Mouse (Mus musculus): ENCODE measurements around the gene Ttc25. TPM values are rescaled to one million over a fixed set of nuclear protein-coding genes. Genes with fewer than 3 reads are reported as not detected.

The Ttc25 gene
- polyA plus RNA-seq, 1 experiment from 2014 or later = 0.66 TPM

- H3K27ac ChIP-seq = no peak overlapping the region
- 54% methylated on average over 5 of the region's 5 CpGs for WGBS
- H3K9ac ChIP-seq = no peak overlapping the region
- ATAC-seq (ENCODE audit: insufficient number of reproducible peaks, insufficient read depth, low FRiP score, low TSS enrichment, low read depth) = no peak
- no peaks in the 10 kb centered on the region for H3K4me1 ChIP-seq
- no peak overlapping the region for H3K4me2 ChIP-seq
- H3K4me3 ChIP-seq = no peak overlapping the region
- H3K9me3 ChIP-seq = no peaks in the 10 kb centered on the region
- H3K36me3 ChIP-seq = peaks cover 98% of the 10 kb centered on the region
- H3K27me3 ChIP-seq = no peaks in the 10 kb centered on the region
Observed at GRCm38 (mm10) chr11:100518188-100518591, 27.2 kb upstream of the Ttc25 start.

DNA sequence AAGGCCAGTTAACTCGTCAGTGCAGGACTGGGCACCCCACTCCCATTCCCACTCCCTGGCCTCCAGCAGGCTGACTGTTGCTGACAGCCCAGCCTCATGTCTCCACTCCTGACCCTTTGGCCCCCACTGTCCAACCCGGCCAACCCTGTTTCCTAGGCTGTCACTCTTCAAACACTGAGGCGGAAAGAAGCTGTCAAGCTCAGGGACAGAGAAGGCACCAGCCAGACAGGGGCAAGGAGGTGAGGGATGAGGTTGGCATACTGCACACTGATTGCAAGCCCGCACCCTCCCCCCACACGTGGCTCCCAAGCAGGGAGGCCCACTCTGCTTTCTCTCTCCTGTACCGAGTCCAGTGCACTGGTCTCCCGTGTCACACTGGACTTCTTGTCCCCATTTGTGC is 26.2 kb upstream of the Ttc25 start:
- peaks cover 98% of the 10 kb centered on the region for H3K36me3 ChIP-seq
- 83% methylated on average over 7 of the region's 7 CpGs for WGBS

GRCm38 (mm10) chr11:100520838-100521237 is 24.6 kb upstream of the Ttc25 start:
- 89% methylated on average over 15 of the region's 15 CpGs for WGBS
- no peak for ATAC-seq (ENCODE audit: insufficient number of reproducible peaks, insufficient read depth, low FRiP score, low TSS enrichment, low read depth)

More for the DNA sequence above, 26.2 kb upstream of the Ttc25 start:
- H3K4me1 ChIP-seq = peaks cover 1% of the 10 kb centered on the region; the same call in 1 of the 2 replicates
- no peak overlapping the region for H3K9ac ChIP-seq
- H3K4me3 ChIP-seq = no peak overlapping the region
- H3K27me3 ChIP-seq = no peaks in the 10 kb centered on the region
- no peak for ATAC-seq (ENCODE audit: insufficient number of reproducible peaks, insufficient read depth, low FRiP score, low TSS enrichment, low read depth)
- no peak overlapping the region for H3K27ac ChIP-seq
- no peaks in the 10 kb centered on the region for H3K9me3 ChIP-seq
- H3K4me2 ChIP-seq = no peak overlapping the region

DNA sequence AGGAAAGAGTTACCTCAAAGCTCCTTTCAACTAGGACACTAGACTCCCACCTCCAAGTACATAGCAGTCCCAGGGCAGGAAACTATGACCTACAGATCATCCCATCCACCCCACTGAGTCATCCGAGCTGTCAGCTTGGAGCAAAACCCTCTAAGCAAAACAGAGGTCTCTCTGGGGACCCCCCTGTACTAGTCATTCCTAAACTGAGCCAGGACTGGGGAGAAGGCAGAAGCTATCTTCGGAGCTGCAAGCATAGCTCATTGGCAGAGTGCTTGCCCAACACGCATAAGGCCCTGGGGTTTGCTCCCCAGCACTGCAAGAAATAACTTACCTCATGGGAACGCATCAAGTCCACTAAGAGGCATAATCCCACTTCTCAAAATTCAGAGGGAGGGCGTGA is 21.0 kb upstream of the Ttc25 start:
- H3K4me3 ChIP-seq = no peak overlapping the region
- peaks cover 48% of the 10 kb centered on the region for H3K36me3 ChIP-seq
- WGBS = 82% methylated on average over 5 of the region's 5 CpGs
- peak overlapping the region; percentile 89 for H3K4me2 ChIP-seq
- no peaks in the 10 kb centered on the region for H3K9me3 ChIP-seq
- no peaks in the 10 kb centered on the region for H3K27me3 ChIP-seq
- peak overlapping the region; percentile 33; the same call in 1 of the 2 replicates for H3K9ac ChIP-seq
- no peak overlapping the region for H3K27ac ChIP-seq
- H3K4me1 ChIP-seq = peaks cover 34% of the 10 kb centered on the region
- ATAC-seq (ENCODE audit: insufficient number of reproducible peaks, insufficient read depth, low FRiP score, low TSS enrichment, low read depth) = no peak

More at GRCm38 (mm10) chr11:100520838-100521237, 24.6 kb upstream of the Ttc25 start:
- no peak overlapping the region for H3K4me3 ChIP-seq
- no peak overlapping the region for H3K27ac ChIP-seq
- no peak overlapping the region for H3K9ac ChIP-seq
- H3K4me1 ChIP-seq = peaks cover 18% of the 10 kb centered on the region
- no peaks in the 10 kb centered on the region for H3K9me3 ChIP-seq
- H3K36me3 ChIP-seq = peaks cover 81% of the 10 kb centered on the region
- H3K27me3 ChIP-seq = no peaks in the 10 kb centered on the region
- H3K4me2 ChIP-seq = no peak overlapping the region

- Histone ChIP-seq H3K9me3 (no peaks in the 10 kb centered on the region), H3K9ac (peak overlapping the region; percentile 87; the same call in 1 of the 2 replicates), H3K27ac (no peak overlapping the region), H3K4me1 (peaks cover 34% of the 10 kb centered on the region), H3K36me3 (peaks cover 41% of the 10 kb centered on the region), H3K4me2 (peak overlapping the region; percentile 89), H3K4me3 (peak overlapping the region; percentile 80; the same call in 1 of the 2 replicates), H3K27me3 (no peaks in the 10 kb centered on the region)
- WGBS = 38% methylated on average over 11 of the region's 11 CpGs
- no peak for ATAC-seq (ENCODE audit: insufficient number of reproducible peaks, insufficient read depth, low FRiP score, low TSS enrichment, low read depth)
Observed at GRCm38 (mm10) chr11:100524987-100525630, 20.3 kb upstream of the Ttc25 start.

DNA sequence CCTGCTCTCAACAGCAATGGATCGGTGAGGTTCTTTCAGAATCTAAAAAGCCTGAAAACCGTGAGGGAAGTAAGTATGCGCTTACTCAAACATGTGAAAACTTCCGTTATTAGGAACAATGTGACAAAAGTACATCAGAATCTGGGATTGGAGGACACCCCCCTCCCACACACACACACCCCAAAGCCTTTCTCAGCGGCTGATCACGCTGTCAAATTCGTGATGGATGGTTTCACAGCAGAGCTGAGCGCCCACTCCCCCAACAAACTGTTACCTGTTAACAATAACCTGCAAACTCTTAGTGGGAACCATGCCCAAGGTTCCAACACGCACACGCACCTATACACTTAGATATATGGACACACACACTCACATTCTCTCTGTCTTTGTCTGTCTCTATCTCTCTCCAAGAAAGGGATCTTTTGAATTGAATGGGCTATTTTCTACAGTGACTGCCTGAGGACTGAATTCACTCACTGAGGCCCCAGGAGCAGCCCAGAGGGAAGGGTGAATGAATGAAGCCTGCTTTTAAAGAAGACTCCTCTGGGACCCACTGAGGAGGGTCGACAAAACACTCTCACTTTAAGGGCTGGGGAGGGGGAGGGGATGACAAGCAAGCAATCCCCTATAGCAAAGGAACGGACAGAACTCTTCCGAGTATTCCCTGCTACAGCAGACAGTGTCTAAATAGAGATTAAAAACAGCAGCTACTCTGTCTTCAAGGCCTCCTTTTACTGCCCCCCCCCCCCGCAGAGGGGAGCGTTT is 19.2 kb upstream of the Ttc25 start:
- 9% methylated on average over 15 of the region's 15 CpGs for WGBS
- Histone ChIP-seq H3K27ac (peak overlapping the region; percentile 91; the same call in 1 of the 2 replicates), H3K27me3 (no peaks in the 10 kb centered on the region)

DNA sequence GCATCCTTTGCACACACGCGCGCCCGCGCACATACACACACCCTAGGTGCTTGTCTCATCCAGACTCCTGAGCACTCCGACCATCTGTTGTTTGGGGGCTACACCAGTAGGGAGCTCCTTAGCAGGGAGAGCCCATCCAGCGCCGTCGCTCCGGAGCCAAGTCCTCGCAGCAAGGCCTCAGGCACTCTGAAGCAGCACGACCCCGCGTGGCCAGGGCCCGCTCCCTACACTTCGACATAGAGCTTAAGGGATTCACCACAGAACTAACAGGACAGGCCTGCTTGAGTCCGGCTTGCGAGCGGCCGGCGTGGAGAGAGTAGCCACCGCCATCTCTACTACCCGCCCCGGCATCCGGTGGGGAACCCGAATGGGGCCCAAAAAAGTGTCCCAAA is 18.3 kb upstream of the Ttc25 start:
- 0 out of 2 replicates have a peak, but pooled peaks have one; percentile 8 for ATAC-seq (ENCODE audit: insufficient number of reproducible peaks, insufficient read depth, low FRiP score, low TSS enrichment, low read depth)
- H3K36me3 ChIP-seq = peaks cover 21% of the 10 kb centered on the region
- 0% methylated on average over 26 of the region's 26 CpGs for WGBS

More for the DNA sequence above, 19.2 kb upstream of the Ttc25 start:
- Histone ChIP-seq H3K4me3 (peak overlapping the region; percentile 80), H3K36me3 (peaks cover 30% of the 10 kb centered on the region), H3K9me3 (no peaks in the 10 kb centered on the region), H3K9ac (peak overlapping the region; percentile 87), H3K4me2 (peak overlapping the region; percentile 89), H3K4me1 (peaks cover 34% of the 10 kb centered on the region)
- ATAC-seq (ENCODE audit: insufficient number of reproducible peaks, insufficient read depth, low FRiP score, low TSS enrichment, low read depth) = no peak

GRCm38 (mm10) chr11:100527458-100528374 is 17.7 kb upstream of the Ttc25 start, which contains the start of gene Acly:
Gene Acly, minus strand, starts transcription at chr11:100528000.
- peaks cover 34% of the 10 kb centered on the region for H3K4me1 ChIP-seq
- peak; percentile 97 for ATAC-seq (ENCODE audit: insufficient number of reproducible peaks, insufficient read depth, low FRiP score, low TSS enrichment, low read depth)
- H3K9ac ChIP-seq = peak within 1 kb of the TSS; percentile 87
- H3K9me3 ChIP-seq = no peaks in the 10 kb centered on the region
- WGBS = under 1% methylated on average over 48 of the region's 54 CpGs
- H3K4me3 ChIP-seq = peak within 1 kb of the TSS; percentile 80
- peak within 1 kb of the TSS; percentile 89 for H3K4me2 ChIP-seq
- H3K36me3 ChIP-seq = peaks cover 15% of the 10 kb centered on the region
- H3K27ac ChIP-seq = peak within 1 kb of the TSS; percentile 91
- H3K27me3 ChIP-seq = no peaks in the 10 kb centered on the region

More for the DNA sequence above, 18.3 kb upstream of the Ttc25 start:
- H3K9ac ChIP-seq = peak overlapping the region; percentile 87
- peaks cover 34% of the 10 kb centered on the region for H3K4me1 ChIP-seq
- H3K4me2 ChIP-seq = peak overlapping the region; percentile 89
- H3K27me3 ChIP-seq = no peaks in the 10 kb centered on the region
- H3K27ac ChIP-seq = peak overlapping the region; percentile 91
- peak overlapping the region; percentile 80 for H3K4me3 ChIP-seq
- H3K9me3 ChIP-seq = no peaks in the 10 kb centered on the region

- peak overlapping the region; percentile 87 for H3K9ac ChIP-seq
- H3K4me2 ChIP-seq = peak overlapping the region; percentile 89
- H3K27ac ChIP-seq = peak overlapping the region; percentile 91
- no peaks in the 10 kb centered on the region for H3K9me3 ChIP-seq
- peaks cover 6% of the 10 kb centered on the region for H3K36me3 ChIP-seq
- ATAC-seq (ENCODE audit: insufficient number of reproducible peaks, insufficient read depth, low FRiP score, low TSS enrichment, low read depth) = peak; percentile 39
- H3K4me1 ChIP-seq = peaks cover 34% of the 10 kb centered on the region
- WGBS = 19% methylated on average over 19 of the region's 19 CpGs
- no peaks in the 10 kb centered on the region for H3K27me3 ChIP-seq
- H3K4me3 ChIP-seq = peak overlapping the region; percentile 80
Observed at GRCm38 (mm10) chr11:100528375-100529165, 16.8 kb upstream of the Ttc25 start.

GRCm38 (mm10) chr11:100533871-100534270 is 11.5 kb upstream of the Ttc25 start:
- H3K9me3 ChIP-seq = no peaks in the 10 kb centered on the region
- H3K36me3 ChIP-seq = no peaks in the 10 kb centered on the region
- no peak overlapping the region for H3K9ac ChIP-seq
- H3K4me3 ChIP-seq = no peak overlapping the region
- no peaks in the 10 kb centered on the region for H3K27me3 ChIP-seq
- no peaks in the 10 kb centered on the region for H3K4me1 ChIP-seq
- H3K27ac ChIP-seq = no peak overlapping the region
- H3K4me2 ChIP-seq = no peak overlapping the region
- ATAC-seq (ENCODE audit: insufficient number of reproducible peaks, insufficient read depth, low FRiP score, low TSS enrichment, low read depth) = no peak
- WGBS = 65% methylated on average over 6 of the region's 6 CpGs
